Mouse (Mus musculus): ENCODE results near the gene Dner. TPM values are rescaled to one million over a fixed set of nuclear protein-coding genes. Genes with fewer than 3 reads are reported as not detected.

Dner gene
- 0.13 and 0.32 TPM in 2 replicates for polyA plus RNA-seq (2012; rRNA removed; ENCODE audit: low replicate concordance)

GRCm38 (mm10) chr1:84695517-84696411 lies at the start of gene Dner:
Gene Dner (minus strand): TSS chr1:84696221.

GRCm38 (mm10) chr1:84363967-84364366 lies 332.1 kb downstream of the Dner start, which contains the start of gene Pid1:
Gene Pid1 (minus strand): TSS chr1:84364180.

Other genes with a start within 250 kb of the Dner start
- 5.7 and 10.2 TPM in 2 replicates for gene Fbxo36, start 143.6 kb upstream of the Dner start, polyA plus RNA-seq (2012; rRNA removed; ENCODE audit: low replicate concordance)
- gene Trip12, start 144.3 kb upstream of the Dner start, polyA plus RNA-seq (2012; rRNA removed; ENCODE audit: low replicate concordance), result 13.8 and 38.3 TPM in 2 replicates
- gene Slc16a14, start 238.9 kb upstream of the Dner start, polyA plus RNA-seq (2012; rRNA removed; ENCODE audit: low replicate concordance), result 0.19 and 0.52 TPM in 2 replicates